Comparison of ENCODE assay signal across 11 mouse cellular contexts in genomic region chr14:25354288-25354850, GRCm38 (mm10).
DNase-seq lines count a peak whose midpoint lies in the region; ATAC-seq and TF ChIP-seq lines count a peak whose summit lies in the region.
"Had no signal": no experiment of that assay in that cellular context is flagged by ENCODE, and none has a peak within 500 bp of the region (broad histone marks: within the 10 kb centered on the region; RNA-seq: fewer than 3 reads in every experiment).

No protein-coding gene starts in this region.

- no peaks in the 10 kb centered on the region for H3K36me3 ChIP-seq in heart, postnatal 0 days (replicated peaks; ENCODE audit: control insufficient read depth, insufficient read depth, low read length)
- H3K36me3 ChIP-seq in heart, embryonic 12.5 days: no peaks in the 10 kb centered on the region
- H3K36me3 ChIP-seq in stomach, embryonic 16.5 days (ENCODE audit: control insufficient read depth, insufficient read depth, low read length): no peaks in the 10 kb centered on the region

- no peaks in the 10 kb centered on the region for H3K27me3 ChIP-seq in heart, postnatal 0 days (ENCODE audit: control insufficient read depth, insufficient read depth, low read length)
- H3K27me3 ChIP-seq in heart, embryonic 12.5 days (replicated peaks): no peaks in the 10 kb centered on the region
- no peaks in the 10 kb centered on the region for H3K27me3 ChIP-seq in stomach, embryonic 16.5 days (ENCODE audit: control insufficient read depth, insufficient read depth, low read length)
- H3K27me3 ChIP-seq: Patski had no signal

- peaks cover 10% of the 10 kb centered on the region; the same call in 1 of the 2 replicates for H3K4me1 ChIP-seq in heart, postnatal 0 days (ENCODE audit: control insufficient read depth, insufficient read depth)
- H3K4me1 ChIP-seq in heart, embryonic 12.5 days (replicated peaks): peaks cover 18% of the 10 kb centered on the region
- H3K4me1 ChIP-seq in stomach, embryonic 16.5 days (ENCODE audit: control insufficient read depth, insufficient read depth, low read length): peaks cover 15% of the 10 kb centered on the region

- WGBS in heart, postnatal 0 days: 48% methylated on average over 7 of the region's 7 CpGs
- WGBS in heart, embryonic 12.5 days: 67% methylated on average over 7 of the region's 7 CpGs
- 73% methylated on average over 7 of the region's 7 CpGs for WGBS in stomach, embryonic 16.5 days

- H3K9ac ChIP-seq in heart, postnatal 0 days (replicated peaks; ENCODE audit: low read depth, low read length): no peak overlapping the region
- H3K9ac ChIP-seq in heart, embryonic 12.5 days: no peak overlapping the region
- 0 out of 2 replicates have a peak overlapping the region, but pooled peaks have one; percentile 20 for H3K9ac ChIP-seq in stomach, embryonic 16.5 days (ENCODE audit: low read length)

- H3K27ac ChIP-seq in heart, postnatal 0 days (ENCODE audit: low read depth): 0 out of 2 replicates have a peak overlapping the region, but pooled peaks have one; percentile 4
- H3K27ac ChIP-seq in heart, embryonic 12.5 days (ENCODE audit: poor library complexity, severe bottlenecking): no peak overlapping the region
- peak overlapping the region; percentile 74 for H3K27ac ChIP-seq in stomach, embryonic 16.5 days (ENCODE audit: low read length)
- H3K27ac ChIP-seq: kidney, postnatal 0 days had no signal

- no peak overlapping the region for H3K4me2 ChIP-seq in heart, postnatal 0 days (ENCODE audit: low read depth, low read length)
- H3K4me2 ChIP-seq in heart, embryonic 12.5 days: no peak overlapping the region
- H3K4me2 ChIP-seq in stomach, embryonic 16.5 days (ENCODE audit: low read depth, low read length): no peak overlapping the region

- no peak overlapping the region for H3K4me3 ChIP-seq in heart, postnatal 0 days (ENCODE audit: low read depth, low read length)
- H3K4me3 ChIP-seq in heart, embryonic 12.5 days: no peak overlapping the region
- no peak overlapping the region for H3K4me3 ChIP-seq in stomach, embryonic 16.5 days (replicated peaks; ENCODE audit: low read length)
- H3K4me3 ChIP-seq: erythroblast, embryonic 14.5 days had no signal

- no peak for TF ChIP-seq EP300 in heart, postnatal 0 days (IDR thresholded peaks at IDR 0.05; ENCODE audit: low read depth)

- ATAC-seq in heart, postnatal 0 days (ENCODE audit: insufficient read depth, low read depth): peak; percentile 29; the same call in 1 of the 2 replicates
- ATAC-seq in heart, embryonic 12.5 days (ENCODE audit: insufficient number of reproducible peaks, low FRiP score): no peak
- no peak for ATAC-seq in stomach, embryonic 16.5 days (ENCODE audit: insufficient read depth, low FRiP score)
- ATAC-seq: Patski had no signal

- H3K9me3 ChIP-seq in heart, postnatal 0 days (replicated peaks; ENCODE audit: control insufficient read depth, low read length): no peaks in the 10 kb centered on the region
- H3K9me3 ChIP-seq in heart, embryonic 12.5 days (replicated peaks): no peaks in the 10 kb centered on the region
- no peaks in the 10 kb centered on the region for H3K9me3 ChIP-seq in stomach, embryonic 16.5 days (replicated peaks; ENCODE audit: control insufficient read depth, low read length)

- peak; percentile 82 to 87 for DNase-seq in adrenal gland, adult (ENCODE audit: inconsistent age in 2 of 2, low spot score in 1 of 2)
- DNase-seq in adrenal gland, adult 18-20 months (ENCODE audit: low spot score in 2 of 2): no peak
- DNase-seq in heart, postnatal 0 days (ENCODE audit: low spot score): no peak
- peak; percentile 36 for DNase-seq in lung, postnatal 10 days
- DNase-seq in lung, postnatal 14 days: no peak
- DNase-seq in liver: no peak

- TF ChIP-seq CTCF in heart, postnatal 0 days (IDR thresholded peaks at IDR 0.05; ENCODE audit: low read depth): no peak

Comparison
In these comparisons a context has a peak if more than half of its experiments do, and no peak if none do; other contexts are left out.
1. DNase-seq: peak in adrenal gland, adult (2 of 2) and lung, postnatal 10 days (single experiment); none in adrenal gland, adult 18-20 months (0 of 2), heart, postnatal 0 days (single experiment), lung, postnatal 14 days (single experiment) and liver (single experiment).